Mouse (Mus musculus) ovary, adult 18-20 months (tissue): ENCODE measurements around the gene Npw.

ENCODE experiments used
- DNase-seq: peaks from one replicate; pipeline ENCODE4 v3.0.0; 2022; ENCODE audit warnings: low spot score, mixed read lengths

The Npw gene

DNA sequence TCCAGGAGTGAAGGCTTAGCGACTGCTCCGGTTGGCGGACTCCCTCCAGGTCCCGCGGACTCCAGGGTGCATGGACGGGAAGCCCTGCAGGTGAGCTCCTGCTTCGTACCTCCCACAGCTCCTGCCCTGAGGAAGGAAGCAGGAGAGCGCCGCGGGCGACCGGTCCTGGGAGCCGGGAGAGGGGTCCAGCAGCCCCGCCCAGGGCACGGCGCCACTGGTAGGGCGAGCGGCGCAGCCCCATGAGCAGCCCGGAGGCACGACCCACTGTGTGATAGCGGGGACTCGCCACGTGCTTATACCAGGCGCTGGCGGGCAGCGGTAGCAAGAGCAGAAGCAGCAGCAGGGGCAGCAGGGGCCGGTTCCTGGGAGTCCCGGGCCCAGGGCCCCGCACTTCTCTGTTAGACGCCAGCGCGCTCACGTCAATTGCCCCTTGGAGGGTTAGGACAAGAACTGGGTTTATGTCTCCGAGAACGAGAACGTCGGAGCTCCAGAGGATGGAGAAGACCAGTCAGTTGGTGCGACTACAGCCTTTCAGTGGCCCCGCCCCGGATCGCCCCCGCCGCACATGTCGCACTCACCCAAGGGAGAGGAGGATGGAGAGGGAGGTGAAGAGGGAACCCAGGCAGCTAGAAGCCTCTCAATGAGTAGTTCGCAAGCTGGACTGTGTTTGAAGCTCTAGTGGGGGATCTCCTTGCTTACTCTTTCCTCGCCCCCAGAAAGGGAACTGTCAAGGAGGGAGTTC lies at the start of gene Npw:
TSS of gene Npw (minus strand) at position 441 of the 742 bp plus-strand sequence.
- no peak for DNase-seq

DNA sequence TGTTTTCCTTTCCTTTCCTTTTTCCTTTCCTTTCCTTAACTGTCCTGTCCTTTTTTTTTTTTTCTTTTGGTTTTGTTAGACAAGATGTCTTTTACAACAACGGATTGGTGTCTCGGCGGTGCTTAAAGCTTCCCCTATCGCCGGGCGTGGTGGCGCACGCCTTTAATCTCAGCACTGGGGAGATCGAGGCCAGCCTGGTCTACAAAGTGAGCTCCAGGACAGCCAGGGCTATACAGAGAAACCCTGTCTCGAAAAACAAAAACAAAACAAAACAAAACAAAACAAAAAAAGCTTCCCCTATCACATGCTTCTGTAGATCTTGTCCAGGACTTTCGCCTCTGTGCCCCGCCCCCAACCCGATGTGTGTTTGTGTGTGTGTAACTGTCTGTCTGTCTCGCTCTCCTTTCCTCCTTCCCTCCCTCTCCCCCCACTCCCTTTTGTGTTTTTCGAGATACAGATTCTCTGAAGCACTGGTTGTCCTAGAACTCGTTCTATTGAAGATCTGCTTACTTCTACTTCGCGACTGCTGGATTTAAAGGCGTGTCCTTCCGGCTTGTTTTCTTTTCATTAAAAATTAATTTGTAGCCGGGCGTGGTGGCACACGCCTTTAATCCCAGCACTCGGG lies 49.7 kb upstream of the Npw start:
- DNase-seq: no peak

DNA sequence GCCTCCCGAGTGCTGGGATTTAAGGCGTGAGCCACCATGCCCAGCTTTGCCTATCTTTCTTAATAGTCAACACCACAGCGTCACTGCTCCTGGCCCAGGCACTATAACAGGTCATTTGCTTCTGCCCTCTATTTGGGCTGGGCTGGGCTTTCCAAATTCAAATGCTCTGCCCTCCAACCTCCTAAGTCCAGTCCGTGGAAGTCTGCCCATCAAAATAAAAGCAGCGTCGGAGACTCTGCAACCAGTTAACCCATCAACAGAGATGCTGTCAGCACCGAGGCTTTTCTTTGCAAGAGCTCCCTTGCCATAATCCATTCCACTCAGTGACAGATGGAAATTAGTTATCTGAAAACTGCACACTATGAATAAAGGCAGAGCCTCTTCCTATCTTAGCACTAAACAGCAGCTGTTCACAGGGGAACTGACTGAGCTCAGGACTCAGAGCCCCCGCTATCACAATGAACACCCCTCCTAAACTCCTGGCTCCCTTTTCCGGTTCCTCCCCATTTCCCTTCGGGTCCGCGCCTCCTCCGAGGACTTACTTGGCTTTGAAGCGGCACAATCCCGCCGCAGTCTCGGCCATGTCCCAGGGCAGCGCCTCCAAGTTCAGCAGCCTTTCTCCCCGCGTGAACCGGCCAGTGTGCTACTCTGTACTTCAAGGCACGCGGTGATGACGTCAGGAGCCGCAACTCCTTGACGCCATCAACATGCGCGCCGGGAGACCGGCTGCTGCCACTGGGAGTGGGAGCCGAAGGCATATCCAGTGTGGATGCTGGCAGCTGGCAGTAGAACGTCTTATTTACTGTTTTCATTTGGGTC lies 48.9 kb upstream of the Npw start, which contains the start of gene Tbl3:
TSS of gene Tbl3 (minus strand) at position 679 of the 819 bp plus-strand sequence.
- DNase-seq: peak; percentile 82

DNA sequence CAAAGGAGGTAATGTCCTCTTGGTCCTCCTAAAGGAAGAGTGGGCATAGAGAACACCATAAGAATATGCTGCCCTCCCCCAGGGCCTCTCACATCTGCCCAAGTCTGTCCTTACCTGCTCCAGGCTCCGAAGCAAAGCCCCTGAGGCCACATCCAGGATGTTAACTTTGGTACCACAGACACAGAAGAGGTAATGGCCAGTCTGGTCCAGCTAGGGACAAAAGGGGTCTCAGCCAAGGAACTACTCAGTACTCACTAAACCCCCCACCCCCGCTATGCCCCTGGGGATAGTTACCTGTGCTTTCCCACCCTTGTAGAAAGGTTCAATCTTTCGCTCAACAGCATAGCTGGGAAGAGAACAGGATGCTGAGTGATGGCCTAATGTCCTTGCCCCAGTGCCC lies 47.6 kb upstream of the Npw start:
- no peak for DNase-seq

DNA sequence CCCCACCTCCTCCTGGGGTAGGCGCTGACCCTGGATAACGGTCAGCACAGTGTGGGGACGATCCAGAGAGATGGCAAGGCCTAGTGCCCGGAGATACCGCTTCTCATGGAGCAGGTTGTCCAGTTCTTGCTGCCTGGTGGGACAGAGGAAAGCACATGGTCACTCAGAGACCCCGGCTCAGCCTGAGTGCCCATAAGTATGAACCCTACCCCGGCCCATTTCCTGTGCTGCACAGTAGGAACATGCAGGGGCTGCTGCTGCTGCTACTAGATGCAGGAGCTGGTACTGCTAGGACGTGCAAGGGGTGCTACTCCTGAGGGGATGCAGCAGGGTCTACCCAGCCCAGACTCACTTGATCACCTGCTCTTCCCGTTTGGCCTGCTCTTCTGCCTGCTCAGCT lies 43.0 kb upstream of the Npw start:
- no peak for DNase-seq

DNA sequence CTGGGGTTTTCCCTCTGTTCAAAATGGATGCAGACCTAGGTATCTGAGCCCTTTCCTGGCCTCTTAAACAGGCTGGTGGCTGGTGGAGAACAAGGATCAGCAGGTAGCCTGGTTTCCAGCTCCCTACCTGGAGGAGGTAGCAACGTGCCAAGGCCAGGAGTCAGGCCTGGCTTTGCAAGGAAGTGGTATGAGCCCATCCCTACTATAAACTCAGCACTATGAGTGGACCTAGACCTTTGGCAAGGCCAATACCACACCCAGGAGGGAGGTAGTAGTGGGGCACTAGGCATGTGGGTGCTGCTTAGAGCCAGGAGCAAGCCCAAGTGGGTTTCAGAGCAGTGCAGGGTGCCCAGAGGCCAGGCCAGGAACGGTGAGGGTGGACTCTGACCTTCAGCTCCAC lies 41.2 kb upstream of the Npw start:
- no peak for DNase-seq

DNA sequence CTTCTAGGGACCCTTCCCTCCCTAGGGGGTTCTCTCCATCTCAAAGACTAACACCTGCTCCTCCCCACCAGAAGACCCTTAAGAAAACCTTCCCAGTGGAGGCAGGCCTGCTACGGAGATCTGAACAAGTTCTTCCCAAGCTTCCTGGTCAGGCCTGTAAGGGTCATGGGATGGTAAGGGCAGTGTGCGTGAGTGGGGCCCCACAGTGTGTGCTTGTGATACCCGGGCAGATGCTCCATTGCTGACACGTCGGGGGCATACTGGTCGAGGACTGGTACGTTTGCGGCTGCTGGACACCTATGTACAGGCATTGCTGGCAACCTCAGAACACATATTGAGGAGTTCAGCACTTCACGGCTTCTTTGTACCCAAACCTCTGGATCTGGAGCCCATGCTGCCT lies 40.5 kb upstream of the Npw start:
- no peak for DNase-seq

DNA sequence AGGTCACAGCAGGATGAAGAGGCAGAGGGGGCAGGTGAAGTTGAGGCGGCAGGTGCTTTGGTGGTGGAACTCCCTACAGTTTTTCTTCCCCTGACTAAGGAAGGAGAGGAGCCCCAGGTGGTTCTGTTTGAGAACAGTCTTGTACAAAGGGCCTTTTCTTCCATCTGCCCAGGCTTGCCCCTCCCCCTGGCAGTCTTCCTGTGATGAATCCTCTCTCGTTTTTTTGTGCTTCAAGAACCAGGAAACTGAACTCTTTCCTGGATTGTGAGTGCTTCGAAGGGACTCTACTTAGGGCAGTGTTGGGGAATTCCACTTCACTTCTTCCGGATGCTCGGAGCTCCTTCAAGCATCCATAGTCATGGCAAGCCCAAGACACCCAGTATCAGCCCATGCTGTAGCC lies 39.7 kb upstream of the Npw start:
- DNase-seq: no peak

DNA sequence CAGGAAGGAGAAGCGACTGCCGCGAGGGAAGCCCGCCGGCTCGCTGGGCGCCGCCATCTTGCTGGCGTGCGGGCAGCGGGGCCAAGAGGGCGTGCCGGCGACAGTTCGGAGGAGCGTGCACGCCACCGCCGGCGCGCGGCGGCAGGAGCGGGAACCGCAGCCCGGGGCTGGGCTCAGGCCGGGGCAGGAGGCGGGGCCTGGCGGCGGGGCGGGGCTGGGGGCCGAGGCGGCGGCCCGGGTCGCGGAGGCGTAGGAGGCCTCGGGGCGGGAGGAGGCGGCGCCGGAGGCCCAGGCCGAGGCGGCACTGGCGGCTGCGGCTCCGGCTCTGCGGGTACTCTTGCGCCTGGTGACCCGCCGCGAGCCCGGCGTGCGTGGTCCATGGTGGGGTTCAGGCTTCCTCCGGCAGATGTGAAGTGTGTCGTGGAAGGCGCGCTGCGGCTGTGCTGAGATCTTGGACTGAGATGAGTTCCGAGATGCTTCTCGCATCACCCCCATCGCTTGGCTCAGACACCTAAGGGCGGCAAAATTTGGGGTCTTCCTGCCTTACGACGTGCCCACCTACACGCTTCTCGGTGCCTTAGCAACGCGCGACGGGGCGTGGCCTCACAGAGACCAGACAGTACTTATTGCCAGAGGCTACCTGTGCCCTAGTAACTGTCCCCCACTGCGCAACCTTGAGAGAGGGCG lies 37.9 kb upstream of the Npw start, which contains the start of the genes Gfer and Noxo1:
TSS of gene Gfer (minus strand) at position 146 of the 687 bp plus-strand sequence.
TSS of gene Noxo1 (plus strand) at position 224 of the 687 bp plus-strand sequence.
- DNase-seq: peak; percentile 85

DNA sequence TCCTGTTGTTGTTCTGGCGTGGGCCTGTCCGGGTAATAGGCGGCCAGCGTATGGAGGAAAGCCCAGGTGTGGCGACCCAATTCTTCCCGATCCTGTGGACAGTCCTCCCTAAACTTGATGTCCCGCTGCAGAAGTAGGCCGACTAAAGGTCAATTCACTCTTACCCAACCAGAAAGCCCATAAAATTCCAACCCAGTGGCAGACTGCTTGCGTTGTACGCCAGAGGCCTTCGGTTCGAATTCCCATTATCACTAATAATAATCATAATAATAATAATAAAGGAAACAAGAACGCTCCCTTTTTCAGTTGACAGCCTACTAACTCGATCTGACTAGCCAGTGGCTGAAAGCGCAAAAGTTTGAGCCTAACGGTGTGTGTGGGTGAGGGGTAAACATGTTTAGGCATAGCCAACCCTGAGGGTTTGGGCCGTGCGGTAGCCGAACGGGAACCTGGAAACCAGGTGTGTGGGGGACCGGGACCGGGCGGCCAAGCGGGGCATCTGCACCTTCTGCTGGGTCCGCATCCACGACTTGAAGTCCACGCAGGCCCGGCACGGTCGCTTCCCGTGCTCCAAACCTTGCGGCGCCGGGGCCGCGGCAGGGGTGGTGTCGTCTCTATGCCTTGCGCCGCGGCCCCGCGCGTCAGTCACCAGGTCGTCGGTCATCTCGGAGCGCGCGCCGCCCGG lies 37.2 kb upstream of the Npw start:
- DNase-seq: no peak

DNA sequence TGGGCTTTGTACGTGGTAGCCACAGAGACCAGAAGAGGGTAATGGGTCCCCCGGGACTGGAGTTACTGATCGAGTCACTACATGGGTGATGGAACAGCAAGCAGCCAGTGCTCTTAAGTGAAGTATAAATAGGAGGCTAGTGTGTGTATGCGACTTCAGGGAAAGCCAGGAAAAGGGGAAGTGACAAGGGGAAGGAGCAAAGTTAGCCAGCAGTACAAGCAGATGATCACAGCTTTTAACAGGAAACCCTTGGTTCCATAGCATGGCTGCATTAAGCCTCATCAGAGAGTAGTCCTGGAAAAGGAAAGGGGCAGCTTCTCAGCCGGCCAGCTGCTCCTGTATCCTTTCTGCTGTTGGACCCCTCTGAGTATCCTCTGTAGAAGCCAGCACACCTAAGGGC lies 34.1 kb upstream of the Npw start:
- no peak for DNase-seq

DNA sequence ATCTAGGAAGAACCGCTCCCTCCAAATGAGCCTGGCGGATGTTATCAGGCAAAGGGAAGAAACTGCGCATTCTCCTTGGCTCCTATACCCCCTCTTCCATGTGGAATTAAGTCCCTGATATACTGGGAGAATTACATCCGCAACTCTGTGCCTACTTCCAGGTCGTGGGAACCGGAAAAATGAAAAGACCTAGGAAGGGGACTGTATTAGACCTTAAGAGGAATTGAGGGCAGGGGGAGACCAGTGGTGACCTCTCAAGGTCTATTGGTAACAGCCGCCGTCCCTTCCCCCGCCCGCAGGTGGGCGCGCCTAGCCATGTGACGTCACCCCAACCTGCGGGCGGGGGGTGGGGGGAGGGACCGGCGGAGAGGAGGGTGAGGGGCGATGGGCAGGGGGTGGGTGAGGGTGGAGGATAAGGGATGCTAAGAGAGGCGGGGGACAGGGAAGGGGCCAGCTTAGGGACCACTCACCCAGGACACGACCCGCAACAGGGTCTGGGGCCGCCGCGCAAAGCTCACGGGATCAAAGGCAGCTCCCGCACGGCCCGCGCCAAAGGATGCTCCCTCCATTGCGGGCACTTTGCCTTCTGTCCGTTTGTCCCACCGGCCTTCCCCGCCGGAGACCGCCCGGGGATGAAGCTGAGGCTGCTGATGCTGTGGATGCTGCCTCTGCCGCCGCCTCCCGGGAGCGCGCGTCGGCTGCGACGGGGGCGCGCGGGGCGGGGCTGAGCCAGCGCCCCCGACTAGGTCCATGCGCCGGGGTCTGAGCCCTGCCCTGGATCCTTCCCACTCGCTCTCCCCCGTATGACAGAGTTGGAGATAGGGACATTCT lies 31.2 kb upstream of the Npw start, which contains the start of gene Syngr3:
TSS of gene Syngr3 (minus strand) at position 705 of the 831 bp plus-strand sequence.
- no peak for DNase-seq

DNA sequence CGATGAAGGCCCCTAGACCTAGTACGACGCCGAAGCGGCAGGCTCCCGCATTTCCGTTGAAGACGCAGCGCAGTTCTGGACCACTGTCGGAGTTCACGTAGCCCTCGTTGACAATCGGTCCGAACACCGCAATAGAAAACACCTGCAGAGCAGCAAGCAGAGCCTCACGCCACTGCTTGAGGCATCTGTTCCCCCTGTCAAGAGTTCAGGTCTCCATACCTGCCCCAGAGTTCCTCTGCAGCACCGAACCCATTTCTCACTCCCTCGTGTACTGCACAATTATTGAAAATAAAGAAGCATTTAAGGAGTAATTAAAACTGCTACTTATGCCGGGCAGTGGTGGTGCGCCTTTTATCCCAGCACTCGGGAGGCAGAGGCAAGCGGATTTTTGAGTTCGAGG lies 29.3 kb upstream of the Npw start:
- DNase-seq: no peak

DNA sequence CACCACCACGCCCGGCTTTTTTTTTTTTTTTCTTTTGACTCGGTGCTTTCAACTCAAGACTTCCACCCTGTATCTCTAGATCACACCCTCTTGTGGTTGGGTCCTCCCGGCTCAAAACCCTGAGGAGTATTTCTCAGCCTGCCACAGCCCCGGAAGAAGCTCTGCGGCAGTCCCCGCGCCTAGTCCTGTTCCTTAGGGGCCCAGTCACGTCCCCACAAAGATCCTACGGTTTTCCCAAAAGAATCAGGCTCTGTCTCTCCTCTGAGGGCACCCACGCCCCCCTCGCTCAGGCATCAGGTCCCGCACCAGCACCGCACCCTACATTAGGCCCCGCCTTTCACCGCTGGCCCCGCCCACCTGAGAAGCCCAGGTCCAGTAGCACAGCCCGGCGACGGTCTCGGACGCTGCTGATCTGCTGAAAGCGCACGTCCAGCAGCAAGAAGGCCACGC lies 28.9 kb upstream of the Npw start:
- DNase-seq: no peak

DNA sequence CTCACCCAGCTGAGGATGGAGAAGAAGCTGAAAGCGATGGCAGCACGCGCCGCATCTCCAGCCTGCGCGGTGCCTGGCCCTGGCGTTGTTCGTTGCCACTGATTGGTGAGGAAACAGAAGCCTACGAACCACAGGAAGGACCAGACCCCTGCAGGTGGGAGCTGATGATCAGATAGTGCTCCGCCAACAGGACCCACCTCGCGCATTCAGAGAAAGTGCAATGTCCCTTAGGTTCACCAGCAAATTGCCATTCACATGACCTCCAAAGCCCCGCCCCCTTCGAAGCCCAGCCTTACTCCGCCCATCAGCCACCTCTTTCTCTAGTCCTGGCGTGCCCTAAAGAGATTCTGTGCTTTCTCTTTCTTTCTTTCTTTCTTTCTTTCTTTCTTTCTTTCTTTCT lies 28.3 kb upstream of the Npw start:
- DNase-seq: no peak

DNA sequence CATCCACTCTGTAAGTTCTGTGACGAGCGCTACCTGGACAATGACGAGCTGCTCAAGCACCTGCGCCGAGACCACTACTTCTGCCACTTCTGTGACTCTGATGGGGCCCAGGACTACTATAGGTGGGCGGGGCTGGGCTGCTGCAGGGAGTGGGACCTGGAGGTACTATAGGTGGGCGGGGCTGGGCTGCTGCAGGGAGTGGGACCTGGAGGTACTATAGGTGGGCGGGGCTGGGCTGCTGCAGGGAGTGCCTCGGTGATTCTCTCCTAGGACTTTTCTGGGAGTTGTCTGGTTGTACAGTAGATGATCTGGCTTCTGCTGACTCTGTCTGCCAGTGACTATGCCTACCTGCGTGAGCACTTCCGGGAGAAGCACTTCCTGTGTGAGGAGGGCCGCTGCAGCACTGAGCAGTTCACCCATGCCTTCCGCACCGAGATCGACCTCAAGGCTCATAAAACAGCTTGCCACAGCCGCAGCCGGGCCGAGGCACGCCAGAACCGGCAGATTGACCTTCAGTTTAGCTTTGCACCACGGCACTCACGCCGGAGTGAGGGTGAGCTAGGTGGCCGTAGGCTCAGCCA lies 19.3 kb upstream of the Npw start:
- no peak for DNase-seq

DNA sequence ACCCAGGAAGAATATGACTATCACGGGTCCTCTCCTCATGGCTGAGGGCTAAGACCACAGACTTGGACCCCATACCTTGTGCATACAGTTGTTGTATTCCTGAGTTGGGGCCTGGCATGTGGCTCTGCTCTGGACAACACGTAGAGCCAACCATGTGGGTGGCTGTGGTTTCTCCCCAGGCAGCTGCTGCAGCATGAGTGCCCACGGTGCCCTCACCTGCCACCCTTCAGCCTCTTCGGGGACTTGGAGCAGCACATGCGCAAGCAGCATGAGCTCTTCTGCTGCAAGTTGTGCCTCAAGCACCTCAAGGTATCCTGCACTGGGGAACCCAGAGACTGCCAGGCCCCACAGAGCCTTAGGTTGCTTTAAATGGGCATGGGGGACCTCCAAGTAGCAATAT lies 18.6 kb upstream of the Npw start:
- DNase-seq: no peak

DNA sequence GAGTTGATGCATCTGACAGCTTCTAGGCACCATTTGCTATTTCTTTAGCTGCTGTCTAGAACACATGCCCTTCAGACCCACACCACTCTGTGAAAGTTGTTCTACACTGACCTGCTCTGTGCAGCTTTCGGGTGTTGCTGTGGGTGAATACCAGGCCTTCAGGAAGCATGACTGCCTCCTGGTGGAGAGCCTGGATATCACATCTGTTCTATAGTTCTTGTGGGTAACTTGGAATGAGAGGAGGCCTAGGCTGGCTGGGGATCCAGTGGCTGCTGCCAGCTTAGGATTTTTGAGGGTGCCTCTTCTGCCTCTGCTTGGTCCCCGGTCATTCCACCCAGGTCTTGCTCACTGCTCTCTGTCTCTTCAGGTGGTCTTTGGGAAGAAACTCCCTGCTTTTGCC lies 17.9 kb upstream of the Npw start:
- no peak for DNase-seq

DNA sequence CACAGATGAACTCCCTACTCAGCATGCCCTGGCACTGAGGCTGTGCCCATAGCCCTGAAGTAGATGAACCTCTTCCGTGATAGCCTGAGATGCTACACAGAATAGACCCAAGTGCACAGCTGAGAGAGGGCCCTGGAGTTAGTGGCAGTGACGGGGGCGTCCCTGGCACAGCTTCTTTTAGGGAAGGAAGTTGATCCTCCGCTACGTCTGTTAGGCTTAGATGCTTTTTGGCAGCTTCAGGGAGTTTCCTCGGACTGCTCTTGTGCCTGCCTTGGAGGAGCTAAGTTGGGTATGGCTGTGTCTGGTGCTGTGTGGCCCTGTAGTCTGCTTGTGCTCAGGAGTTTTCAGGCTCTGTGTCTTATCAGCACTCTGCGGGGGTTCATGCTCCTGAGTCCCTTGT lies 16.0 kb upstream of the Npw start:
- DNase-seq: no peak

DNA sequence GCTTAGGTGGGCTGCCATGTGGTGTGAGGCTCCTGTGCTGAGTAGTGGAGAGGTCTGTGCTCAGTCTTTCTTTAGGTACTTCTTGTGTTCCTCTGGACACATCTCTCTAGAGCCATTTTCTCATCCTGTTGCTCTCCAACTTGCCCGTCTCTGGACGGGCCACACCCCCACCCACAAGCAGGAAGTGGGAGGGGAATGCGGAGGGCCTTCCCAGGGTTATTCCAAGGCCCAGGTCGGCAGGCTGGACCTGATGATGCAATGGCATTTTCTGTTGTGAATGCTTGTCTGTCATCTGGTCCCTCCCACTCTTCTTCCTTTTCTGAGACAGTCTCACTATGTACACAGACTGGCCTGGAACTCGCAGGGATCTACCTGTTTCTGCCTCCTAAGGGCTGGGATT lies 13.9 kb upstream of the Npw start:
- no peak for DNase-seq
